Mouse (Mus musculus) embryonic facial prominence, embryonic 11.5 days (tissue): ENCODE measurements around the gene Evx1. TPM values are rescaled to one million over a fixed set of nuclear protein-coding genes. Genes with fewer than 3 reads are reported as not detected.

Experiments used
- ATAC-seq: fragments of 200-750 bp; cut with Nextera tagmentation; replicated peaks from 2 replicates; pipeline ENCODE4 v1.8.0; 2017; ENCODE audit warnings: low read depth; ENCODE audit not compliant: insufficient number of reproducible peaks, low FRiP score, low TSS enrichment
- DNase-seq: peaks from one replicate; pipeline ENCODE4 v3.0.0-alpha.2; 2015; ENCODE audit warnings: low spot score
- H3K27ac ChIP-seq: fragments of 300-500 bp; sonication (generic); replicated peaks from 2 replicates; pipeline ENCODE4 v1.5.1; 2014; ENCODE audit warnings: mild to moderate bottlenecking, low read depth, low read length, control low read depth
- H3K27me3 ChIP-seq: fragments of 300-500 bp; sonication (generic); 2 replicates; pipeline ENCODE4 v1.6.1; 2014; ENCODE audit warnings: mild to moderate bottlenecking, low read length, moderate library complexity, mixed read lengths; ENCODE audit not compliant: control insufficient read depth, insufficient read depth
- H3K36me3 ChIP-seq: fragments of 300-500 bp; sonication (generic); replicated peaks from 2 replicates; pipeline ENCODE4 v1.6.1; 2014; ENCODE audit warnings: low read depth, mild to moderate bottlenecking, low read length, moderate library complexity, mixed read lengths; ENCODE audit not compliant: control insufficient read depth, insufficient read depth
- H3K4me1 ChIP-seq: fragments of 300-500 bp; sonication (generic); 2 replicates; pipeline ENCODE4 v1.6.1; 2014; ENCODE audit warnings: low read length, mixed read lengths; ENCODE audit not compliant: control insufficient read depth, insufficient read depth
- H3K4me2 ChIP-seq: fragments of 300-500 bp; sonication (generic); 2 replicates; pipeline ENCODE4 v1.6.1; 2014; ENCODE audit warnings: low read depth, mild to moderate bottlenecking, control low read depth, low read length, moderate library complexity
- H3K4me3 ChIP-seq: fragments of 300-500 bp; sonication (generic); 2 replicates; pipeline ENCODE4 v1.5.1; 2014; ENCODE audit warnings: low read depth, low read length, control low read depth
- H3K9ac ChIP-seq: fragments of 300-500 bp; sonication (generic); replicated peaks from 2 replicates; pipeline ENCODE4 v1.6.1; 2014; ENCODE audit warnings: mild to moderate bottlenecking, control low read depth, low read length
- H3K9me3 ChIP-seq: fragments of 300-500 bp; sonication (generic); replicated peaks from 2 replicates; pipeline ENCODE4 v1.6.1; 2016; ENCODE audit warnings: mild to moderate bottlenecking, low read length, inconsistent platforms, mixed read lengths; ENCODE audit not compliant: control insufficient read depth
- WGBS: fragments of 180-500 bp; shearing (Covaris S2); extraction: QIAGEN DNeasy Blood & Tissue Kit; methylation state at CpG from one replicate; pipeline ENCODE4 v1.1.7; 2014; 5-methylcytosine and 5-hydroxymethylcytosine counted together
- polyA plus RNA-seq: library from polyadenylated mRNA; unstranded; fragments of >200 nt; fragmentation: Nextera tagmentation; extraction: Ambion mirVana; gene quantifications from 2 replicates; pipeline ENCODE4 v1.2.1, GENCODE M21; 2014

Gene Evx1
- polyA plus RNA-seq, 1 experiment from 2014 or later = 0.22 TPM

DNA sequence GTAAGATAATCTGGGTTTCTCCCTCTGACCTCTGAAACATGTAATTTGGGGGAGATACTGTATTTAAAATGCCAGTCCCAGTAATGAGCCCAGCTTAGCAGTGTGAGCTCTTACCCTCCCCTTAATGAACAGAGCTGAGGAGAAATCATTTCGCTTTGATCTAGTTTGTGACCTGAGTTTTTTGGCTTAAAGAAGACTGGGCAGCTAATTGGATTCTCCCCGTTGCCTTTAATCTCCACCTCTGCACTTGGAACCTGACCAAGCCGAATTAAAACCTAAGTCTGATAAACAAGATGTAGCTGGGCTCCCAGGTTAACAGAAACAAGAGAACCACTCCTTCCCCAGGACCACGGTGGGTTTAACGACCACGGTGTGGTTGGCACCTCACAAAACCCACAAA lies 36.9 kb upstream of the Evx1 start:
- Histone ChIP-seq H3K4me1 (no peaks in the 10 kb centered on the region), H3K4me2 (no peak overlapping the region), H3K4me3 (no peak overlapping the region), H3K9ac (no peak overlapping the region), H3K36me3 (no peaks in the 10 kb centered on the region), H3K27me3 (peaks cover 63% of the 10 kb centered on the region), H3K9me3 (no peaks in the 10 kb centered on the region), H3K27ac (no peak overlapping the region)
- DNase-seq = no peak
- 2% methylated on average over 6 of the region's 6 CpGs for WGBS
- no peak for ATAC-seq

DNA sequence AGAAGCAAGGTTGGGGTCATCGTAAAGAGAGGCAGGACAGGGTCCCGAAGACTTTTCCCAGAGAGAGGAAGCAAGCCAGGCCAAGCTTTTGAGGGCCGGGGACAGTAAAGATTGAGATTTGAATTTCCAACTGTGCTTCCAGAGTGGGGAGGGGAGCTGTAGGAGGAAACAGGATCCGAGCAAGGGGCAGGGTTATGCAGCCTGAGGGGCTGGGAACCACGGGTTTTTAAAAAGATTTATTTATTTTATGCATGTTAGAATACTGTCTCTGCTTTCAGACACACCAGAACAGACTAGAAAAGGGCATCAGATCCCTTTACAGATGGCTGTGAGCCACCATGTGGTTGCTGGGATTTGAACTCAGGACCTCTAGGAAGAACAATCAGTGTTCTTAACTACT lies 36.4 kb upstream of the Evx1 start:
- Histone ChIP-seq H3K27ac (no peak overlapping the region), H3K27me3 (peaks cover 58% of the 10 kb centered on the region), H3K9ac (no peak overlapping the region), H3K36me3 (no peaks in the 10 kb centered on the region), H3K9me3 (no peaks in the 10 kb centered on the region), H3K4me1 (no peaks in the 10 kb centered on the region), H3K4me2 (no peak overlapping the region), H3K4me3 (no peak overlapping the region)
- ATAC-seq = no peak
- no peak for DNase-seq
- WGBS = 4% methylated on average over 5 of the region's 5 CpGs

DNA sequence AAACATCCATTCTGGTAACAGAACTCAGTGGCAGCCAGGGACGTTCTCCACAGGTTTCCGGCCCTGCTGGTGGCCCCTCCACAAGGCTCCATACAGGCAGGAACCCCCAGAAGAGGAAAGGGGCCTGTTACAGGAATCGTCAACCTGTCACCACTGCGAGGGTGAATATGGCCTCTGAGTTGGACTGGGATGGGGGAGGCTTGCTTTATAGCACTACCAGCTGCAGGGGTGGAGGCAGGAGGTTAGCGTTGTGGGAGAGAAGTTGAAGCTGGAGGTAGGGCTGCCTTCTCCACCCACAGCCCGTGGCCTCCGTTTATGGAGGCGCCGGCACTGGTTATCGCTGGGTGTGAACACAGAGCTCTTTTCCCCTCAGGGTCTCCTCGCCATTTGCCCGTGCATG lies 32.2 kb upstream of the Evx1 start:
- Histone ChIP-seq H3K36me3 (no peaks in the 10 kb centered on the region), H3K27me3 (peaks cover 21% of the 10 kb centered on the region), H3K4me3 (no peak overlapping the region), H3K4me2 (no peak overlapping the region), H3K4me1 (no peaks in the 10 kb centered on the region), H3K9me3 (no peaks in the 10 kb centered on the region), H3K27ac (no peak overlapping the region), H3K9ac (no peak overlapping the region)
- ATAC-seq (no peak), DNase-seq (no peak)
- 67% methylated on average over 12 of the region's 12 CpGs for WGBS

DNA sequence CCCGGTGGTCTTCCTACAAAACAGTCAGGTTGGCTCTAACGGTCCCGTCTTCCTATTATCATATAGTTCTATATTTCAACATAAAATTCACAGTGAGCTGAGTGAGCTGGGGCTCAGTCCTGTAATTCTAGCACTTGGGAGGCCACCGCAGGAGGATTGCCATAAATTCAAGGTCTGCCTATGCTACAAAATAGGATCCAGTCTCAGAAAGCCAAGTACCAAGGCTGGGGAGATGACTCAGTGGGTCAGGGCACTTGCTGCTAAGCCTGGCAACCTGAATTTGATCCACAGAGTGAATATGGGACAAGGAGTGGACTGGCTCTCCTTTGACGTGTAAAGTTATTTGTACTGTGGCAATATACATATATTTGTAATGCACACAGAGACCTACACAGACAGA lies 29.4 kb upstream of the Evx1 start:
- DNase-seq = no peak
- peaks cover 2% of the 10 kb centered on the region; the same call in 1 of the 2 replicates for H3K27me3 ChIP-seq
- no peak overlapping the region for H3K4me3 ChIP-seq
- no peak for ATAC-seq
- H3K4me1 ChIP-seq = no peaks in the 10 kb centered on the region
- no peaks in the 10 kb centered on the region for H3K36me3 ChIP-seq
- no peaks in the 10 kb centered on the region for H3K9me3 ChIP-seq
- H3K9ac ChIP-seq = no peak overlapping the region
- H3K4me2 ChIP-seq = no peak overlapping the region
- H3K27ac ChIP-seq = no peak overlapping the region
- WGBS = 76% methylated on average over 5 of the region's 5 CpGs

DNA sequence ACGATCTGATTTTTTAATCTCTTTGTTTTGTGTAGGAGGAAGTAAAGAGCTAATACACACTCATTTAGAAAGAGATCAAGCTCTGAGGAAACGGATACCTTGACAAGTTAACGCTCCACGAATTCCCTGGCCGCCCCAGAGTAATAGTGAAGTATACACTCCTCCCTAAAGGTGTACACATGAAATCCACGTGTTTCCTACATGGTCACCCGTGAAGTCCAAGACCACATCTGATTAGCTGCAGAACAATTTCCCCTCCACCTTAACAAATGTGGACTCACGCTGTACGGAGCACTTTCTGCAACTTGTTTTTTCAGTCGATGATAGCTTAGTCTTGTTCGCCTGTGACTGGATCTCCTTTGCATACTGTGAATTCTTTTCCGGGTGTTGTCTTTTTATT lies 23.1 kb upstream of the Evx1 start:
- Histone ChIP-seq H3K4me2 (no peak overlapping the region), H3K36me3 (no peaks in the 10 kb centered on the region), H3K9ac (no peak overlapping the region), H3K27me3 (peaks cover 34% of the 10 kb centered on the region), H3K4me1 (peaks cover 3% of the 10 kb centered on the region; the same call in 1 of the 2 replicates), H3K9me3 (no peaks in the 10 kb centered on the region), H3K27ac (no peak overlapping the region), H3K4me3 (no peak overlapping the region)
- no peak for ATAC-seq
- no peak for DNase-seq
- WGBS = 20% methylated on average over 12 of the region's 12 CpGs

DNA sequence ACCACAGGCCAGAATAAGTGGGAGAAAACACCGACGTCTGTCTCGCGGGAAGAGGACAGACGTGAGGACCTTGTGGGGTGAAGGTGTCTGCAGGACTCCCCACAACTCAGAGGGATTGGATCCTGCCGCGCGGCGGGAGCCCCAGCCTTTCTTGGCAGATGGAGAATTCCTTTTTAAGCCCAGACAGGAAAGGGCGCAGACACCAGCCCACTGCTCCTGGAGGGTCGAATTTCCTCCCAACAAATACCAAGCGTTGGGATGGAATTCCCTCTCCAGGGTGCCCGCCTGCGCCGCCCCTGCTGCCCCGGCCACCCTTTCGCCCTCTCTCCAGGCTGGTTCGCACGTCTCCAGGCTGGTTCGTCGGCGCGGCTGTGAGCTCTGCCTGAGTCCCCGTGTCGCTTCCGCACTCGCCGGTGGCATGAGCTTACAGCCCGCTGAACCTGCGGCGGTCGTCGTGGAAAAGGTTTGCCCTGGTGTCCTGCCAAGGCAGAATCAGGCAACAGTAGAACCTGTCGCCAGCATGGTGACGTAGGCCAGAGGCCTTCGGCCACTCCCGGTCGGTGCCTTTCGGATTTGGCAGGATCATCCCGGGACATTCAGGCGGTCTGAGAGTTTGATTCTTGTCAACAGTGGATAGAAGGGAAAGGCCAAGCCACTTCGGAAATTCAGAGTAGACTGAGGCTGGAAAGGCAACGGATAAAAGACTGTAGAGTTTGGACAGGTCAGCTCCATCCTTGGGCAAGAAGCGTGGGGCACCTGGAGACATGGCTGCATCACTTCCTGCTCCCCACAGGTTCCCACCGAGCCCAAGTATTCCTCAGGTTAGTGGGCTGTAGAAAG lies 22.1 kb upstream of the Evx1 start:
- Histone ChIP-seq H3K9me3 (no peaks in the 10 kb centered on the region), H3K4me3 (peak overlapping the region; percentile 21; the same call in 1 of the 2 replicates), H3K9ac (no peak overlapping the region), H3K4me2 (peak overlapping the region; percentile 32), H3K36me3 (no peaks in the 10 kb centered on the region), H3K27ac (no peak overlapping the region), H3K4me1 (peaks cover 3% of the 10 kb centered on the region; the same call in 1 of the 2 replicates), H3K27me3 (peaks cover 36% of the 10 kb centered on the region)
- ATAC-seq (no peak), DNase-seq (peak; percentile 56)
- WGBS = 1% methylated on average over 45 of the region's 45 CpGs

DNA sequence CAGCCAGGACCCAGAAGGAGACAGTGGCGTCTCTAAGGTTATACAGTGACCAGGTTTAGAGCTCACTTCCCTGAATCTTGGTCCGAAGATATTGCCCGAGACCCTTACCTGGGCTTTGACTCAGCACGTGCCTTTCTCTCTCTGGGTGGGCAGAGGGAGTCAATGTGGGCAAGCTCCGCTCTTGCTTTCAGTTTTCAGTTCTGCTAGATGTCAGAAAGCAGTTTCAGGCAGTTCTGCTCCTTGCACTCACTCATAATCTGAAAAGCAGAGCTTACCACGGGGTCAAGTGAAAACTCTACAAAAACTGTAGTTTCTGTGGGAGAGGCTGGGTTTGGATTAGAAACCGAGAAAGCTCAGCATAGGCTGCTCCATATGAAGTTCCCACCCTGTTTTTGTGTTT lies 21.0 kb upstream of the Evx1 start:
- no peak for DNase-seq
- ATAC-seq = no peak
- no peak overlapping the region for H3K4me3 ChIP-seq
- no peaks in the 10 kb centered on the region for H3K36me3 ChIP-seq
- H3K27ac ChIP-seq = no peak overlapping the region
- no peak overlapping the region for H3K4me2 ChIP-seq
- peaks cover 3% of the 10 kb centered on the region; the same call in 1 of the 2 replicates for H3K4me1 ChIP-seq
- H3K27me3 ChIP-seq = peaks cover 36% of the 10 kb centered on the region
- 55% methylated on average over 7 of the region's 7 CpGs for WGBS
- no peaks in the 10 kb centered on the region for H3K9me3 ChIP-seq
- no peak overlapping the region for H3K9ac ChIP-seq

DNA sequence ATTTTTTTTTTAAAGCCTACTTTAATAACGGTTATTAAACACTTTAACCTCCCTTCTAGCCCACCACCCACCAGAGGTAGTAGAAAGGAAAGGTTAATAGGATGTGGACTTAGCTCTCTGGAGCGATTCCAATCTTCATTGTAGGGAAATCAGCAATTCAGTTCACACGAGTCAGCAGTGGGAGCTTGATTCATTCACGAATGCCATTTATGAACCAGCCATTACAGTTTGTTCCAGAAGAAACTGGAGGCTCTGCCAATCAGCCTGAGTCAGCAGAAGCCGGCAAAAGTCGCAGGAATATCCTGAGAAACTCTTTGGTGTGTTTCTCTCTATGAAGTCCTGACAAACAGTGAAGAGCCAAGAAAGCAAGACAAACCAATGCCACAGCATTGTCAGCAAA lies 18.7 kb upstream of the Evx1 start:
- Histone ChIP-seq H3K4me2 (no peak overlapping the region), H3K4me1 (peaks cover 3% of the 10 kb centered on the region; the same call in 1 of the 2 replicates), H3K27me3 (peaks cover 36% of the 10 kb centered on the region), H3K27ac (no peak overlapping the region), H3K36me3 (no peaks in the 10 kb centered on the region), H3K4me3 (no peak overlapping the region), H3K9ac (no peak overlapping the region), H3K9me3 (no peaks in the 10 kb centered on the region)
- ATAC-seq (no peak), DNase-seq (no peak)
- WGBS = 77% methylated on average over 6 of the region's 6 CpGs
